Mouse (Mus musculus) cerebellum, adult 8-10 months (tissue): ENCODE data around the gene Tada1.

Experiments used
- DNase-seq: peaks from one replicate; pipeline ENCODE4 v3.0.0; 2022

The Tada1 gene

GRCm38 (mm10) chr1:166379013-166379629 lies at the start of gene Tada1:
Tada1 (plus strand) TSS chr1:166379097.
- peak; percentile 94 for DNase-seq

GRCm38 (mm10) chr1:166330752-166331151 lies 48.1 kb upstream of the Tada1 start:
- no peak for DNase-seq

GRCm38 (mm10) chr1:166339110-166339509 lies 39.8 kb upstream of the Tada1 start:
- no peak for DNase-seq

GRCm38 (mm10) chr1:166342060-166342459 lies 36.8 kb upstream of the Tada1 start:
- DNase-seq: no peak

- DNase-seq: no peak
Measured at GRCm38 (mm10) chr1:166342539-166342938, 36.4 kb upstream of the Tada1 start.

DNA sequence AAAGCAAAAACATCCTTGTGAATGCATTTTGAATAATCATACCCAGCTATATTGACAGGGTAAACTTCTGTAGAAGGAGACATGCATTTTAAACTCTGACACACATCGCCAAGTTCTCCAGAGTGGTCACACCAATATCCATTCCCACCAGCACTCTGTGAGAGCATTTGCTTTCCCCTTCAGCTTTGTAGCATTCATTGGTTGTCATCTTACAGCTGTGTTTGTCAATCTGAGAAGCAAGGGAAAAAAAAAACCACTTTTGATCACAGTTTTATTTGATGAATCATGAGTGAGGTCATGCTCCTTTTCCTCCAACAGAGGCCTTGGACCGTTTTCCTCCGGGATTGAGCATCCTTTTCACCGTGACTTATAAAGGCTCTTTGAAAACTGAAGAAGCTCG lies 35.3 kb upstream of the Tada1 start:
- no peak for DNase-seq

DNA sequence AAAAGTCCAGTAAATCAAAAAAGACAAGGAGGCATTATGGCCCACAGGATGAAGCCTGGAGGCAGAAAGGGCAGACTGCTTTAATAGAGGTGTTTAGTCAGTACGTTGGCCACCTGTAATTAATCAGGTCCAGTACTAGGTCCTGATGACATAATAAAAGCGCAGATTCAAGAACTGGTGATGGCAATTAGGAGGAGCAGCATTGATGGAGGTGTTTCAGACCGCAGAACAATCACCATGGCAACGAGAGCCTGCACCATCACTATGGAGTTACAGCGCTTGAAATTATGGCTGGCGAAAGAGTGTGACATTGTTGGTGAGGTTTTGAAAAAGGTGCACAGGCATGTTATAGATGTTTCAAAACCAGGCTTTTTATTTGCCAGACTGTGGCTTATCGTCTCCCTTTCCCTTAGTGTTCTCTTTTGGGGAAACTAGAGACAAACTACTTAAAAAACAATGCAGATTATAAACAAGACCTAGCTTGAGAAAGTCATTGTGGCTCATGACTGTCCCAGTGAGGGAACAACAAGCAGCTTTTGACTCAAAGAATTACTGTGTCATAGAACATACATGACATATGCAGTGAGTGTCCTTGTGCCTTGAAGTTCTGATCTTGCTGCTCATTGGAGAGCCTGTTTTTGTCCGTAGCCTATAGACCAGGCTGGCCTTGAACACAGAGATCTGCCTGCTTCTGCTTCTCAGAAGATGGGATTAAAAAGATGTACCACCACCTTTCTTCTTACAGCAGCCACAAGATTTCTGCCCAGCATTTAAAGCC lies 34.4 kb upstream of the Tada1 start:
- no peak for DNase-seq

DNA sequence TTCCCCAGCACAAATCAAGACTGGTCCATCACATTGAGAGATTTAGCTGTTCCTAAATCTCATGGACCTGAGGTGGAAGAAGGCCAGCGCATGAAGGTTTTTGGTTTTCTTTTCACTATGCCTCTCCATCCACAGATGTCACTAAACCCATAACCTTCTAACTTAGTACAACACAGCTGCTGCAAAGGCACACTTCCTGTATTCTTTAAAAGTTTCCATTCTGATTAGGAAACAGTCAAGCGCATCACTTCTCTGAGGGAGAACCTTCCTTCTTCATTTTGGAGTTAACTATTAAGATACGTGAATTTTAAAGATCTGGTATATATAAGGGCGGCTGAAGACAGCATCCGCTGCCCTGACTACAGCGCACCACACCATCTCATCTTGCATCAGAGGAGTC lies 33.3 kb upstream of the Tada1 start:
- DNase-seq: no peak

GRCm38 (mm10) chr1:166346906-166347305 lies 32.0 kb upstream of the Tada1 start:
- no peak for DNase-seq

DNA sequence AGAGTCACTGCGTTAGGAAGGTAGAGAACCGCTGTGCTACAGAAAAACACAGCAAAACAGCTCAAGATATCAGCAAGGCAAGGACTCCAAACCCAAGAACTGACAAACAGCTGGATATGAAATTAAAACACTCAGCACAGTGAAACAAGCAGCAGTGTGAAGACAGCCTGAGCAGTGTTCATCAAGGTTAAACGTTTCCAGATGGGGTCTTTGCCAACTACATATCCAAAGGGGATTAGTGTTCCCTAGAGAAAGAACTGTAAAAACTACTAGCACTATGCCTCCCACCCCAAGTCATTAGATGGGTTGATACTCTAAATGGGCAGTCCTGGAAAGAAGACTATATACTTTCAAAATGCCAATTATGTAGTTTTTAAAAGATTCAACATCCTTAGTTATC lies 29.6 kb upstream of the Tada1 start:
- no peak for DNase-seq

DNA sequence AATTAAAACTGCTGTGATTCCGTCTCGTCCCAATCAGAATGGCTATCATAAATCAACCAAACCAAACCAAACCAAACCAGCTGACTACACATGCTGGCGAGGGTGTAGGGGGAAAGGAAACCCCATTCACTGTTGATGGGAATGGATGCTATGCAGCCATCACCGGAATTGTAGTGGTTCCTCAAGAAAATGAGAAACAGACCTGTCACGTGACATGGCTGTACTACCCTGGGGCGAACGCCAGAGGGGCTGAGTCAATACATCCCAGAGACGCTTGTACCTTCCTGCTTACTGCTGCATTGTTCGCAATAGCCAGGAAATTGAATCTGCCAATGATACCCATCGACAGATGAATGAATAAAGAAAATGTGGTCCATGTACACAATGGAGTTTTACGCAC lies 29.1 kb upstream of the Tada1 start:
- no peak for DNase-seq

DNA sequence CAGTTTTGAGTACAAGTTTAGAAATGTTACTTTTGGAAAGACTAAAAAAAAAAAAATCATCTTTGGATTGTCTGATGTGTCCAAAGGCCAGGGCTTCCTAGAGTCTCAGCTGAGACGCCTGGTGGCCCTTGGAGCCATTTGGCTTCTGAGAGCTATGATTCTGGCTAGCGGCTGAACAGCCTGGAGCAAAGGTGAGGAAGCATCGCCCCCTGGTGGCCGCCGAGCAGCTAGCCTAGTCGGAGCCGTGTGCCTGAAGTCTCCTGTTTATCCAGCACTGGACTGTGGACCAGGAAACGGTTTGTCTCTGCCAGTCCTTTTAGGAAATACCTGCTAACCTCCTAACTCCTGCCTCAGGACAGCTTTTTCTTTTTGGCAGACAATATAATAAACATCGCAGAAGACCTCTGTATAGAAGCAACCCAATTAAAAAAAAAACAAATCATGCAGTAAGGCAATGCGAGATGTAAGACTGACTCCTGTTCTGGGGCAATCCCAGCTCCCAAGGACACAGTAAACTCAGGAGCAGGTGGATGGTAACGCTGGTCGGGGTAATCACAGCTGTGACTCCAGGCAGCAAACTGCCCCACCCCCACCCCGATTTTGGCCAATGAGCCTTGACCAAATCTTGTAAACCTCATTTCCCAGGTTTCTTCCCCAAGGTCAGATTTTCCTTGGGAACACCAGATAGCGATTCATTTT lies 18.6 kb upstream of the Tada1 start:
- peak; percentile 92 for DNase-seq

DNA sequence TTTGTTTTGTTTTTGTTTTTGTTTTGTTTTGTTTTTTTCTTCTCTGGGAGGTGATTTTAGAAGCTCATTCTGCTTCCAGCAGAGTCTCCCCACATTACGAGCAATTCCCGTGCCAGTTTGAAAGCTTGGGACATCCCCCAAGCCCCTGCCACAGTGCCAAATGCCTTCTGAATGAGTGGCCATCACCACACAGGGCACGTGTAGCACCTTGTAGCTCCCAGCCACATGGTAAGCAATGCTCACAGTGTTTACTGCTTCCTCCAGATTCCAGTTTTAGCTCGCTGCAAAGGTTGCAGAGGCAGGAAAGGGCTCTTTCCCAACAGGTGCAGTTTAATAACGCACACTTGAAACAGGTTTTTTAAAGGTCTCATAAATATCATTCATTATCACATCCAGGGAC lies 18.0 kb upstream of the Tada1 start:
- no peak for DNase-seq

DNA sequence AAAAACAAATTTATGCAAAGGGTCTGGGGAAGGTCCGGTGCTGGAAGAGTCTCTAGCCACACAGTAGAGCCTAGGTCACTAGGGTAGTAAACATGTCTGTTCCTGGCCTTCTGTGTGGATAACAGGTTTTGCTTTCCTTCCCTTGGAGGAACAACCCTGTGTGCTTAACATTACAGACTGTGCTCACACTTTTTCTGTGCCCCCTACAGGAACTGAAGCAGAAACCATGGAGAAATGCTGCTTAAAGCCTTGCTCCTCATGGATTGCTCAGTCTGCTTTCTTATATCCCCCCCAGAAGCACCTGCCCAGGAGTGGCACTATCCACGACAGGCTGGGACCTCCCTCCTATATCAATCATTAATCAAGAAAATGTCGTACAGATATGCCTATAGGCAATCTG lies 17.1 kb upstream of the Tada1 start:
- DNase-seq: no peak

GRCm38 (mm10) chr1:166362659-166363058 lies 16.2 kb upstream of the Tada1 start:
- no peak for DNase-seq

- DNase-seq: no peak
Measured at GRCm38 (mm10) chr1:166363122-166363521, 15.8 kb upstream of the Tada1 start.

GRCm38 (mm10) chr1:166377171-166377570 lies 1.7 kb upstream of the Tada1 start:
- DNase-seq: no peak

GRCm38 (mm10) chr1:166378431-166379012 lies 375 bp upstream of the Tada1 start:
- DNase-seq: no peak

- peak; percentile 67 for DNase-seq
Measured at GRCm38 (mm10) chr1:166379630-166380231, 834 bp downstream of the Tada1 start.

DNA sequence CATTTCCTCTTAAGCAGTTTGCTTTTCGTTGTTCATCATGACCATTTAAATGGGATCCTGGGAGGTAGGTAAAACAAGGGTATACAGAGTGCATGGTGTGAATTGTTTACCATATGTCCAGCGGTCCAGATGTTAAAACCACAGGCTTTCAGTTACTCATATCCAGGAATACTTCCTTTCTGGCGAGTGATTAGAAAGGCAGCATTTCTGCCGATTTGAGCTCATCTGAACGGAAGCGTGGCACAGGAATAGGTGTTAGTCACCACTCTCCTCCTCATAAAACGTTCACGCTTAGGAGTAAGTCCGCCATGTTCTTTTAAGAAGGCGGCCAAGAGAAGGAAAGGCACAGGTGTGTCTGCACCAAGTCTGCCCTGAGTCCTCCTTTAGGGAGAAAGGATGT lies 2.4 kb downstream of the Tada1 start:
- no peak for DNase-seq

GRCm38 (mm10) chr1:166381821-166382220 lies 2.9 kb downstream of the Tada1 start:
- DNase-seq: no peak

GRCm38 (mm10) chr1:166382626-166383025 lies 3.7 kb downstream of the Tada1 start:
- DNase-seq: no peak

GRCm38 (mm10) chr1:166384614-166385013 lies 5.7 kb downstream of the Tada1 start:
- no peak for DNase-seq
